In genomic region chr7:118102678-118103461, GRCm38 (mm10) we compare ENCODE assay signal across 8 mouse cellular contexts. TPM values are rescaled to one million over a fixed set of nuclear protein-coding genes. Genes with fewer than 3 reads are reported as not detected.
DNase-seq lines count a peak whose midpoint lies in the region; ATAC-seq and TF ChIP-seq lines count a peak whose summit lies in the region.

No protein-coding gene starts in this region.

- no peak overlapping the region for H3K9ac ChIP-seq in CH12.LX (ENCODE audit: insufficient read depth, low read depth)
- H3K9ac ChIP-seq in liver, embryonic 14.5 days (replicated peaks), result no peak overlapping the region

- TF ChIP-seq CTCF in CH12.LX (conservative IDR thresholded peaks at IDR 0.05 in 1 of 2, IDR thresholded peaks at IDR 0.05 in 1 of 2; ENCODE audit: low read depth in 2 of 2, low read length in 2 of 2), result no peak
- no peak for TF ChIP-seq CTCF in liver, embryonic 14.5 days (IDR thresholded peaks at IDR 0.05; ENCODE audit: low read depth)

- dilution Hi-C loops in CH12.LX (cut with MboI; ENCODE audit: extremely low pct_ligation_motif_present, extremely low pct_unique_long_range_greater_than_20kb, low sequenced_read_pairs), result no loop called here

- no peak for TF ChIP-seq EP300 in CH12.LX (IDR thresholded peaks at IDR 0.05; ENCODE audit: low read length)
- TF ChIP-seq EP300 in liver, embryonic 14.5 days (IDR thresholded peaks at IDR 0.05; ENCODE audit: low read depth), result no peak

- TF ChIP-seq RAD21 in CH12.LX (IDR thresholded peaks at IDR 0.05; ENCODE audit: low read depth, low read length), result no peak

- intact Hi-C loops in gastrocnemius, postnatal 14 days (cut with DNase I; ENCODE audit: low total_unique reads), result no loop called here

- ATAC-seq in liver, embryonic 14.5 days (ENCODE audit: insufficient read depth), result peak; percentile 34

- H3K9me3 ChIP-seq in CH12.LX (replicated peaks; ENCODE audit: low read length), result no peaks in the 10 kb centered on the region
- no peaks in the 10 kb centered on the region for H3K9me3 ChIP-seq in liver, embryonic 14.5 days (ENCODE audit: control insufficient read depth, low read length)

- H3K79me2 ChIP-seq in CH12.LX (replicated peaks; ENCODE audit: control insufficient read depth, extremely low read depth, insufficient read depth, poor library complexity, severe bottlenecking), result peaks cover 6% of the 10 kb centered on the region

- H3K4me3 ChIP-seq in CH12.LX (replicated peaks in 1 of 3; ENCODE audit: low read depth in 2 of 3, low read length in 2 of 3, poor library complexity in 1 of 3), result no peak overlapping the region
- no peak overlapping the region for H3K4me3 ChIP-seq in liver, embryonic 14.5 days (ENCODE audit: insufficient read depth in 1 of 2, low read depth in 2 of 2, low read length in 2 of 2)

- in situ Hi-C loops in CH12.LX (cut with MboI; ENCODE audit: low pct_ligation_motif_present, low pct_unique_long_range_greater_than_20kb, low sequenced_read_pairs), result loop anchor here (25.0 kb wide), 2 partner anchors 616 to 691 kb away; no protein-coding TSS in a partner anchor

- peak; percentile 44 for DNase-seq in adrenal gland, adult 2 months
- DNase-seq in adrenal gland, adult 8-10 months, result no peak
- peak; percentile 38 for DNase-seq in CH12.LX (ENCODE audit: extremely low read depth)
- DNase-seq in gonadal fat pad, adult 2 months (ENCODE audit: low read depth), result peak; percentile 77
- DNase-seq in liver, embryonic 14.5 days (ENCODE audit: low read depth in 3 of 3, low spot score in 3 of 3), result no peak
- DNase-seq in gastrocnemius, postnatal 14 days, result no peak
- no peak for DNase-seq in MN1 (ENCODE audit: low spot score)
- no peak for DNase-seq in ovary, postnatal 14 days (ENCODE audit: low spot score)

- H3K27me3 ChIP-seq in CH12.LX (replicated peaks), result no peaks in the 10 kb centered on the region
- no peaks in the 10 kb centered on the region for H3K27me3 ChIP-seq in liver, embryonic 14.5 days (ENCODE audit: control insufficient read depth, insufficient read depth, low read length)

- peaks cover 5 to 40% of the 10 kb centered on the region in 2 experiments; a peak in 3 of 4 replicates for H3K4me1 ChIP-seq in CH12.LX (ENCODE audit: control insufficient read depth in 1 of 2, insufficient read depth in 2 of 2)
- H3K4me1 ChIP-seq in liver, embryonic 14.5 days (replicated peaks; ENCODE audit: control insufficient read depth in 2 of 2, insufficient read depth in 2 of 2, low read length in 1 of 2), result peaks cover 18 to 31% of the 10 kb centered on the region in 2 experiments

- peak overlapping the region; percentile 30; the same call in 1 of the 2 replicates for H3K27ac ChIP-seq in CH12.LX (ENCODE audit: insufficient read depth, low read depth)
- peak overlapping the region; percentile 20 for H3K27ac ChIP-seq in liver, embryonic 14.5 days

- H3K36me3 ChIP-seq in CH12.LX (replicated peaks in 1 of 2; ENCODE audit: control insufficient read depth in 1 of 2, insufficient read depth in 1 of 2, low read length in 1 of 2), result peaks cover 32 to 50% of the 10 kb centered on the region in 2 experiments
- peaks cover 34% of the 10 kb centered on the region for H3K36me3 ChIP-seq in liver, embryonic 14.5 days (replicated peaks; ENCODE audit: control insufficient read depth, insufficient read depth, low read depth)

- 25% methylated on average over 4 of the region's 4 CpGs for WGBS in liver, embryonic 14.5 days (ENCODE audit: insufficient replicate concordance)

- H3K4me2 ChIP-seq in CH12.LX (ENCODE audit: insufficient read depth, low read depth, poor library complexity, severe bottlenecking), result no peak overlapping the region
- H3K4me2 ChIP-seq in liver, embryonic 14.5 days (ENCODE audit: low read depth), result no peak overlapping the region

- TF ChIP-seq POLR2A in CH12.LX (IDR thresholded peaks at IDR 0.05; ENCODE audit: low read depth, low read length), result peak; percentile 41; the same call in 1 of the 2 replicates

TF ChIP-seq in CH12.LX, 34 proteins besides CTCF, POLR2A, EP300 and RAD21:
- no peak for TF ChIP-seq SIN3A (IDR thresholded peaks at IDR 0.05; ENCODE audit: low read length)
- no peak for TF ChIP-seq ZKSCAN1 (IDR thresholded peaks at IDR 0.05; ENCODE audit: borderline replicate concordance, low read depth, low read length)

RNA-seq across cellular contexts. Expression of gene Rps15a, which starts 13.1 kb away (rescaled TPM):
- 100 to 1,000 TPM; 473 to 973 TPM for total RNA-seq in adrenal gland, adult 2 months (2021)
- 23.1 and 29.7 TPM in 2 replicates for polyA plus RNA-seq in adrenal gland, adult 2 months (2012; rRNA removed)
- total RNA-seq in adrenal gland, adult 8-10 months (2022), result 1,000 to 10,000 TPM in 1 of 4 experiments, 100 to 1,000 TPM in 3; 763 to 1,011 (median 933) TPM
- 2,766 and 3,118 TPM in 2 replicates for total RNA-seq in CH12.LX (2012; rRNA removed)
- 2,652 and 2,996 TPM in 2 replicates for total RNA-seq in CH12.LX (2014; rRNA removed)
- polyA plus RNA-seq in CH12.LX (2012; ENCODE audit: insufficient read length, low read depth), result 774 and 1,002 TPM in 2 replicates
- 1,278 and 1,771 TPM in 2 replicates for polyA plus RNA-seq in gonadal fat pad, adult 2 months (2012; rRNA removed)
- polyA plus RNA-seq in liver, embryonic 14.5 days (2012; rRNA removed), result 496 and 1,501 TPM in 2 replicates
- polyA plus RNA-seq in liver, embryonic 14.5 days (2014; fragmentation: Nextera tagmentation; extraction: Ambion mirVana), result 630 and 672 TPM in 2 replicates
- total RNA-seq in gastrocnemius, postnatal 14 days (2021), result 100 to 1,000 TPM; 566 to 601 TPM

RNA-seq across cellular contexts. Expression of gene Arl6ip1, which starts 26.6 kb away (rescaled TPM):
- total RNA-seq in adrenal gland, adult 2 months (2021), result 100 to 1,000 TPM; 114 to 211 TPM
- polyA plus RNA-seq in adrenal gland, adult 2 months (2012; rRNA removed), result 22.8 and 30.3 TPM in 2 replicates
- total RNA-seq in adrenal gland, adult 8-10 months (2022), result 100 to 1,000 TPM; 178 to 240 (median 198) TPM
- total RNA-seq in CH12.LX (2012; rRNA removed) (195 and 214 TPM in 2 replicates), CH12.LX (2014; rRNA removed) (234 and 274 TPM in 2 replicates)
- polyA plus RNA-seq in CH12.LX (2012; ENCODE audit: insufficient read length, low read depth), result 241 and 248 TPM in 2 replicates
- 137 and 159 TPM in 2 replicates for polyA plus RNA-seq in gonadal fat pad, adult 2 months (2012; rRNA removed)
- polyA plus RNA-seq in liver, embryonic 14.5 days (2012; rRNA removed), result 109 and 184 TPM in 2 replicates
- 224 and 231 TPM in 2 replicates for polyA plus RNA-seq in liver, embryonic 14.5 days (2014; fragmentation: Nextera tagmentation; extraction: Ambion mirVana)
- 10 to 100 TPM; 18.1 to 19.1 TPM for total RNA-seq in gastrocnemius, postnatal 14 days (2021)

Comparison
In these comparisons a context has a peak if more than half of its experiments do, and no peak if none do; other contexts are left out.
1. DNase-seq: peak in adrenal gland, adult 2 months (single experiment), CH12.LX (single experiment) and gonadal fat pad, adult 2 months (single experiment); none in adrenal gland, adult 8-10 months (single experiment), liver, embryonic 14.5 days (0 of 3), gastrocnemius, postnatal 14 days (single experiment), MN1 (single experiment) and ovary, postnatal 14 days (single experiment).
2. RNA of gene Arl6ip1, which starts 26.6 kb away (total RNA-seq): 195 to 274 TPM in CH12.LX, 114 to 211 TPM in adrenal gland, adult 2 months and 178 to 240 TPM in adrenal gland, adult 8-10 months; 18.1 to 19.1 TPM in gastrocnemius, postnatal 14 days; every median in the first group is over 4 times any median in the second.